Mouse (Mus musculus): ENCODE measurements around the gene Lars2. TPM values are rescaled to one million over a fixed set of nuclear protein-coding genes. Genes with fewer than 3 reads are reported as not detected.

The Lars2 gene
- polyA plus RNA-seq, 1 experiment: 25.0 TPM

- peaks cover 73% of the 10 kb centered on the region for H3K36me3 ChIP-seq (replicated peaks; ENCODE audit: low read length)
- H3K9me3 ChIP-seq: no peaks in the 10 kb centered on the region
- no peak overlapping the region for H3K4me3 ChIP-seq (replicated peaks)
- TF ChIP-seq FLI1 (IDR thresholded peaks at IDR 0.05; ENCODE audit: low read length) (no peak), GATA1 (IDR thresholded peaks at IDR 0.05; ENCODE audit: borderline replicate concordance, low read length) (no peak)
- H3K4me1 ChIP-seq: peaks cover 37% of the 10 kb centered on the region
- peaks cover 2% of the 10 kb centered on the region for H3K27me3 ChIP-seq (replicated peaks)
Observed at GRCm38 (mm10) chr9:123503171-123503834, 136.6 kb downstream of the Lars2 start.

- Histone ChIP-seq H3K4me1 (peaks cover 40% of the 10 kb centered on the region), H3K9me3 (no peaks in the 10 kb centered on the region), H3K36me3 (replicated peaks; ENCODE audit: low read length) (peaks cover 67% of the 10 kb centered on the region), H3K27me3 (replicated peaks) (no peaks in the 10 kb centered on the region), H3K4me3 (replicated peaks) (no peak overlapping the region)
- TF ChIP-seq FLI1 (IDR thresholded peaks at IDR 0.05; ENCODE audit: low read length): no peak
- no peak for TF ChIP-seq GATA1 (IDR thresholded peaks at IDR 0.05; ENCODE audit: borderline replicate concordance, low read length)
Observed at GRCm38 (mm10) chr9:123504325-123504724, 137.6 kb downstream of the Lars2 start.

GRCm38 (mm10) chr9:123505598-123505997, 138.9 kb downstream of the Lars2 start:
- H3K9me3 ChIP-seq: no peaks in the 10 kb centered on the region
- H3K36me3 ChIP-seq (replicated peaks; ENCODE audit: low read length): peaks cover 63% of the 10 kb centered on the region
- H3K27me3 ChIP-seq (replicated peaks): no peaks in the 10 kb centered on the region
- TF ChIP-seq FLI1 (IDR thresholded peaks at IDR 0.05; ENCODE audit: low read length) (no peak), GATA1 (IDR thresholded peaks at IDR 0.05; ENCODE audit: borderline replicate concordance, low read length) (no peak)
- H3K4me1 ChIP-seq: peaks cover 45% of the 10 kb centered on the region
- H3K4me3 ChIP-seq (replicated peaks): no peak overlapping the region

- Histone ChIP-seq H3K36me3 (replicated peaks; ENCODE audit: low read length) (peaks cover 63% of the 10 kb centered on the region), H3K9me3 (no peaks in the 10 kb centered on the region), H3K4me1 (peaks cover 47% of the 10 kb centered on the region), H3K4me3 (replicated peaks) (no peak overlapping the region), H3K27me3 (replicated peaks) (no peaks in the 10 kb centered on the region)
- TF ChIP-seq GATA1 (IDR thresholded peaks at IDR 0.05; ENCODE audit: borderline replicate concordance, low read length): no peak
- TF ChIP-seq FLI1 (IDR thresholded peaks at IDR 0.05; ENCODE audit: low read length): no peak
Observed at GRCm38 (mm10) chr9:123506270-123507146, 139.8 kb downstream of the Lars2 start.

DNA sequence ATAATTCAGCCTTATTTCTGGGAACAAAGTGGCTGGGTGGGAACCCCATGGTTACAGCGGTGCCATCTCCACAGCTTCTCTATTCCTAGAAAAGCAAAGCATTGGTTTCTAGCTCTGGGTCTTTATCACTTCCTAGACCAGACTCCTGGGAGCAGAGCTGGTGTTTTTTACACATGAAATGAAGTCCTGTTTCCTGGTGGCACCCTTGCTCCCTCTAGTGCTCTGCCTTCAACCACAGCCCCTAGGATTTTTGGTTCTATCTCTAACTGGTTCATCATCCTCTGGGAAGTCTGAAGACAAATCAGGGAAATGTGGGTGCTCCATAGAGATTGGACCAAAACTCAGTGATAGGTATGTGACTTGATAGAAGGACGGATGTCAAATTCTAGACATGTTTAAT, 140.7 kb downstream of the Lars2 start:
- H3K4me3 ChIP-seq (replicated peaks): no peak overlapping the region
- peaks cover 64% of the 10 kb centered on the region for H3K36me3 ChIP-seq (replicated peaks; ENCODE audit: low read length)

DNA sequence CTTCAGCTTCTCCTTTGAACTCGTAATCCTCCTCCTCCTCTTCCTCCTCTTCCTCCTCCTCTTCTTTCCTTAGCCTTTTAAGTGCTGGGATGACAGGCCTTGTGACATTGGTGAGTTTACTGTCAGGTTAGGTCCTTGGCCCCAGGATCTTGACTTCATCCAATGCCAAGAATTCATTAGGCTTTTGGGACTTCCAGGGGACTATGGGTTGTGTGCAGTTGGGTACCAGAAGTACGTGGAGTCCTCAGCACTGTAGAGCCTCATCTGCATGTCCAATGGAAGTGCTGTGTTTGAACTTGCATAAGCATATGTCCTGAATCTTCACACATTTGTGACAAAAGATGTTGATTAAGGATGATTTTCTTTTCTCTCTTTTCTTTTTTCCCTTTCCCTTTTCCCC, 142.3 kb downstream of the Lars2 start:
- Histone ChIP-seq H3K27me3 (replicated peaks) (no peaks in the 10 kb centered on the region), H3K4me3 (replicated peaks) (no peak overlapping the region), H3K4me1 (peaks cover 39% of the 10 kb centered on the region), H3K36me3 (replicated peaks; ENCODE audit: low read length) (peaks cover 62% of the 10 kb centered on the region), H3K9me3 (no peaks in the 10 kb centered on the region)
- TF ChIP-seq FLI1 (IDR thresholded peaks at IDR 0.05; ENCODE audit: low read length): no peak
- no peak for TF ChIP-seq GATA1 (IDR thresholded peaks at IDR 0.05; ENCODE audit: borderline replicate concordance, low read length)

More for the DNA sequence above, 140.7 kb downstream of the Lars2 start:
- Histone ChIP-seq H3K4me1 (peaks cover 47% of the 10 kb centered on the region), H3K9me3 (no peaks in the 10 kb centered on the region), H3K27me3 (replicated peaks) (no peaks in the 10 kb centered on the region)
- TF ChIP-seq FLI1 (IDR thresholded peaks at IDR 0.05; ENCODE audit: low read length): no peak
- TF ChIP-seq GATA1 (IDR thresholded peaks at IDR 0.05; ENCODE audit: borderline replicate concordance, low read length): no peak

DNA sequence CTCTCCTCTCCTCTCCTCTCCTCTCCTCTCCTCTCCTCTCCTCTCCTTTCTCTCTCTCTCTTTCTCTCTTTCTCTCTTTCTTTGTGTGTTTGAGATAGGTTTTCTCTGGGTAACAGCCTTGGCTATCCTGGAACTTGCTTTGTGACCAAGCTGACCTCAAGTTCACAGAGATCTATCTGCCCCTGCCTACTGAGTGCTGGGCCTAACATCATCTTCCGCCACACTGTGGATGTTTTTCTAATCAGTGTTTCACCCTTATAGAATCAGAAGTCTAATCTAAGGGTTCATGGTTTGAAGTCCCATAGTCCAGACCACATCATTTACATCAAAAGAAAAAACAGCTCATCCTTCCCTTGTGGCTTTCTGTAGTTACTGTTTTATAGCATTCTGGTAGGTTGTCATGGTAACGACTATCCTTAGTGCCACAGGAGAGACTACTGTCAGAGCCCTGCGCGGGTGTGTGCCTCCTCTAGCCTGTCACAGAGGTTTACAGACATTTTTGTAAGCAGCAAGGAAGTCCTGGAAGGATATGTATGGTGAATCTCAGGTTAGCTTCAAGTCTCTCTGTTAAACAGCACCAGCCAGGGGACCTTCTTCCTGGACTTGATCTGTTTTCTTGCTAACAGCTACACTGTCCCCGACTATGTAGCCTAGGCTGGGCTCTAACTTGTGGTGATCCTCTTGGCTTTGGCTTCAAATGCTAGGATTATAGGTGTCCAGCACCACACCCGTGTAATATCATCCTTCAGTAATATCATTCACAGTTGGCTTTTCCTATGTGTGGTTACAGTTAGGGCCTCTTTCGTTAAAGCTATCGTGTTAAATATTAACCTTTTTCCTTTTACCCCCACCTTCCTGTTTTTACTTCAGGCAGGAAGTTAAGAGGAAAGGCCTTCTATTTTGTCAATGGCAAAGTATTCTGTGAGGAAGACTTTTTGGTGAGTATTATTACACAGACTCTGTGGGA, 143.2 kb downstream of the Lars2 start:
- H3K4me3 ChIP-seq (replicated peaks): no peak overlapping the region
- peaks cover 60% of the 10 kb centered on the region for H3K36me3 ChIP-seq (replicated peaks; ENCODE audit: low read length)
- H3K4me1 ChIP-seq: peaks cover 36% of the 10 kb centered on the region
- TF ChIP-seq GATA1 (IDR thresholded peaks at IDR 0.05; ENCODE audit: borderline replicate concordance, low read length): no peak
- TF ChIP-seq FLI1 (IDR thresholded peaks at IDR 0.05; ENCODE audit: low read length): no peak
- no peaks in the 10 kb centered on the region for H3K27me3 ChIP-seq (replicated peaks)
- no peaks in the 10 kb centered on the region for H3K9me3 ChIP-seq

DNA sequence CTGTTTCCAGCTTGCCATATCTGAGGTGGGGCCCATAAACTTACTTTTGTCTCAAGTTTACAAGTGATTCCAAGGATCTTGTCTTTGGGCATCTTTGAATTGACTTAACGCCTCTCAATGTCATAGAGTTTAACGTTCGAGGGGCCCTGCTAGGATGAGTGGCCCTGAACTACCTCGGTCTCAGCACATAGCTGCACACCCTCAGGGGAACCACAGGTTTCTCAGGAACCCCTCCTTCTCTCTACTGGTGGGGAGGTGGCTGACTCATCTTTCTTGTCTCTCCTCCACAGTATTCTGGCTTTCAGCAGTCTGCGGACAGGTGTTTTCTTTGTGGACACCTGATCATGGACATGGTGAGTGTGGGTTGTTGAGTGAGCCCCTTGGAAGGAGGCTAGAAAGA, 144.2 kb downstream of the Lars2 start:
- H3K4me3 ChIP-seq (replicated peaks): no peak overlapping the region
- H3K36me3 ChIP-seq (replicated peaks; ENCODE audit: low read length): peaks cover 54% of the 10 kb centered on the region
- TF ChIP-seq FLI1 (IDR thresholded peaks at IDR 0.05; ENCODE audit: low read length): no peak
- TF ChIP-seq GATA1 (IDR thresholded peaks at IDR 0.05; ENCODE audit: borderline replicate concordance, low read length): no peak
- no peaks in the 10 kb centered on the region for H3K27me3 ChIP-seq (replicated peaks)
- H3K9me3 ChIP-seq: no peaks in the 10 kb centered on the region
- H3K4me1 ChIP-seq: peaks cover 40% of the 10 kb centered on the region

Other genes with a start within 250 kb of the Lars2 start
- 0.93 TPM in 1 of 2 replicates, not detected in the other for gene Clec3b, start 216.0 kb upstream of the Lars2 start, polyA plus RNA-seq (2012; ENCODE audit: insufficient read depth, low replicate concordance)
- 0.91 TPM in 1 of 2 replicates, not detected in the other for gene Cdcp1, start 150.9 kb upstream of the Lars2 start, polyA plus RNA-seq (2012; ENCODE audit: insufficient read depth, low replicate concordance)
- 337 and 1,592 TPM in 2 replicates for gene Tmem158, start 106.2 kb upstream of the Lars2 start, polyA plus RNA-seq (2012; ENCODE audit: insufficient read depth, low replicate concordance)
- gene Limd1, start 111.8 kb downstream of the Lars2 start, polyA plus RNA-seq (2012; ENCODE audit: insufficient read depth, low replicate concordance): 5.0 and 8.8 TPM in 2 replicates
- gene Sacm1l, start 162.8 kb downstream of the Lars2 start, polyA plus RNA-seq (2012; ENCODE audit: insufficient read depth, low replicate concordance): 1.2 TPM in 1 of 2 replicates, not detected in the other

Measured in megakaryocyte, embryonic 14.5 days (primary cell).